Mouse (Mus musculus) right cerebral cortex, postnatal 10 days (tissue): Measurements from ENCODE around the gene Dhrs7c.

ENCODE experiments used
- DNase-seq, 2 experiments: peaks; one replicate each; pipeline ENCODE4 v3.0.0; 2021; ENCODE audit warnings: low spot score in 2 of 2

Gene Dhrs7c

DNA sequence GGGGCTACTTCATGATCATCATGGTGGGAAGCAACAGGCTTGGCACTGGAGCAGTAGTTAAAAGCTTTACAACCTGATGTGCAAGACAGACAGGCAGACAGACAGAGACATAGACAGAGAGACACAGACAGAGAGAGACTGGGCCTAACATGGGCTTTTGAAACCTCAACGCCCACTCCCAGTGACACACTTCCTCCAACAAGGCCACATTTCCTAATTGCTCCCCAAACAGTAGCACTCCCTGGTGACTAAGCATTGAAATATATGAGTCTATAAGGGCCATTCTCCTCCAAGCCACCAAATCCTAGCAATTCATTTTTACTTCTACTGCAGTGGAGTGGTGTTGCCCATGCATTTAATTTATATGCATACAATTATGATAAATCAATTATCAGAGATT lies 41.8 kb downstream of the Dhrs7c start:
- DNase-seq = no peak

DNA sequence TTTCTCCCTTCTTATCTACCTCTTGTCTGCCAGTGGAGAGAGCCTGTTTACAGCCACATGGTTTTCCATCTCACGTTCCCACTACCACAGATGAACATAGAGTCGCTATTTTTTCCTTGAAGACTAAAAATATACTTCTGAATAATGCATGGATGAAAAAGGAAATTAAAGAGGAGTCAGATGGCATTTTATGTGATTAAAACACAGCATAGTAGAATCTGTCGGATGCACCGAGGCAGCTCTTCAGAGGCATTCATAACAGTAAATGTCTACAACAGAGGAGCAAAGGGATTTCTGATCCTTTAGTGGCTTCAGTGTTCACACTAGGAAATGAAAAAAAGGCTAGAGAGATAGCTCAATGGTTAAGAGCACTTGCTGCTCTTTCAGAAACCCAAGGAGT lies 47.2 kb downstream of the Dhrs7c start:
- DNase-seq = no peak

DNA sequence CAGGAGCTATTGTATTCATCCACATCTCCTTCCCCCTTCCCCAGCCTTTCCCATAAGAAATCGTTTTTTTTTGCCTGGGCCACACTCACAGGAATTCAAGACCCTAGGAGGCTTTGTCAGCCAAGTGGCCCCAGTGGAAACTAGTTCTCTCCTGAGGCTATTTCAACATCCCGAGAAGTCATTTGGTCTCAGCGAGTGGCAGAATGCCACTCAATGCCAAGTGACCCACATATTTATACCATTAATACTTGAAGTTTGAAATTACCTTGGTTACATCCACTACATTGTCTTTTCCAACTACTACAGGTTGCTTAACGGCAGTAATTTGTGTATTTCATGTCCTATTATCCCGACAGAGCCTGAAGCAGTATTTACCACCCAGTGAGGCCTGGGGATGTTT lies 53.8 kb downstream of the Dhrs7c start:
- DNase-seq = no peak

DNA sequence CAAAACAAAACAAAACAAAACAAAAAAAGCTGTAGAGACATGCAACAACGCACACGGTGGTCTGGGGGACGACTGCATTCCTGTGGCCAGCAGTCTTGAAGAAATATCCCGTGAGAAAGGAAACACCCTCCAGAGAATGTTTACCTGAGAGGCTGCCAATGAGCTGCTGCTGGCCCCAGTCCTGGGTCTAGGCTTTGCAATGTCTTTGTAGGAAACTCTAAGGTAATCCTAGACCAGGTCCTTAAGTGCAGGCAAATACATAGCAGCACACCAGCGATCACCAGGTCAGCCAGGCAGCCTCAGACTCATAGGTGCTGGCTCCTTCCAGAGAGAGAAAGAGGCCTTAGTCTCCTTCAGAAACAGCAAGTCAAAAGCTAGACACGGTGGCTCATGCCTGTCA lies 56.0 kb downstream of the Dhrs7c start:
- DNase-seq = no peak

DNA sequence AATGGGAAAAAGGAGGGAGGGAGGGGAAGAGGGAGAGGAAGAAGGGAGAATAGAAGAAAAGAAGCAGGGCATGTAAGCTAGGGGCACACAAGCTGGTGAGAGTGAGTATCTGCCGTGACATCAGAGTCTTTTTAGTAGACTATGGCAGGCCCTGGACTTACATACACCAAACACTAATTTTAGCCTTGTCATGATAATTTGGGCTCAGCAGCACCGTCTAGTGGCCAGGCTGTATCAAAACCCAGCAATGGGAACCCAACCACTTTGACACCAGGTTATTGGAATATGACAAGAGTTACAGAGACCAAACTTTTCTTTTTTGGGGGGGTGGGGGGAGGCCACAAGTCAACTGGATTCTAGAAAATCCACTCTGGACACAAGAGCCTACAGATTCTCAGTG lies 57.0 kb downstream of the Dhrs7c start:
- DNase-seq = peak in 1 of 2 experiments; percentile 41

DNA sequence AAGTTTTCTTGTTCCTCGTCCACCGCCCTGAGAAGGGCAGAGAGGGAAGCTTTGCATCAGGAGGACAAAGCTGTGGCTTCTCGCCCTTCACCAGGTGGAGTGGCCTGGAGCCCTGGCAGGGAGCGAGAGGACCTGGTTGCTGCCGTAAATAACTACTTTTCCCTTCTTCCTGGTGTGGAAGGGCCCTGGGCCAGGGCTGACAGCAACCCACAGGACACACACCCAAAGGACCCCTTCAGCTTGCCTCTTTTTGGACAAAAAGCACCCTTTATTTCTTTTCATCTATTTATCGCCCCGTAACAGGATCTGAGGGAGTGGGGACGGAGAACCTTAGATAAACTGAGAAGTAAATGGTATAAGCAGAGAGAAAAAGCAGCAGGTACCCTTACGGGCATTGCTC lies 60.5 kb downstream of the Dhrs7c start:
- DNase-seq = no peak

DNA sequence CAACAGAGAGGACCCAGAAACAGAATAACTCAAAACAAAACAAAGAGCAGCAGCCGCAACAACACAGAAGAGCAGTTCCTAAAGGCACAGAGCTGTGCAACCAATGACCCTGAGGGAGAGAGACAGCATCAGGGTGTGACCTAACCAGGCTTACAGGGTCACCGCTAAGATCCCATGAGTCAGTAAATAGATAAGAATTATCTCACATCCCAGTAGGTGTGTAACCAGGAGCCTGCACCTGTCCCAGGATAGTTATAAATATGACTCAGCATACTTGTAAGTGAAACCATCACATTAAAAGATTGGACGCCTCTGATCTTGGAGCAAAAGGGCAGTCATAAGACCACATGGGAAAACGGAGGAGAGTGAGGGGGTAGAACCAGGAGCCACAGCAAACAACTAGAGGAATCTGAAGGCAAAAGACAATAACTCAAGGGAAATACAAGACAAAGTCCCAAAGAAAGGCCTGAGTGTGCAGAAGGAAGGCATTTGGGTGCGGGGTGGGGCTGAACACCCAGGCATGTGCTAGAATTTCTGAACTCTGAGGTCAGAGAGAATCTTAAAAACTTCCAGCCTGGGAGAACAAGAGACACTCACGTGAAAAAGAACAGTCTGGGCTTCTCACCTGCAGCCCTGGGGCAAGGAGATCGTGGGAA lies 62.9 kb downstream of the Dhrs7c start:
- no peak for DNase-seq

DNA sequence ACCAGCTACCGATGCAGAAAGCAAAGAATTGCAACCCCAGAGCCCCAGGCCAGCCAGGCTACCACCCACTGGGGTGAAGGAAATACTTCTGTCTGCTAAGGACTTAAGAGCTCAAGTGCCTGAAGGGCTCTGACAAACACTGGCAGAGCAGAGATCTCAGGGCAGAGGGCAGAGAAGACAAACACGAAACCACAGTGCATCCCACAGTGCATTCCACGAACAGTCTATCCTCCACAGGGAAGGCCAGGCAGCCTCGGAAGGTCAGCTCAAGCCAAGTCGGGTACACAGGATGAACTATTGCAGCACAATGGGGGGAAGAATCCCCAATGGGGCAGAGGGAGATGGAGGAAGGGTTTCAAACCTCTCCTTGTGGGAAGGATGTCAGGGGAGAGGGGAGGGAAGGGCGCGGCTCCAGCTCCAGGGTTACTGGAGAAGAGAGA lies 63.4 kb downstream of the Dhrs7c start:
- no peak for DNase-seq

DNA sequence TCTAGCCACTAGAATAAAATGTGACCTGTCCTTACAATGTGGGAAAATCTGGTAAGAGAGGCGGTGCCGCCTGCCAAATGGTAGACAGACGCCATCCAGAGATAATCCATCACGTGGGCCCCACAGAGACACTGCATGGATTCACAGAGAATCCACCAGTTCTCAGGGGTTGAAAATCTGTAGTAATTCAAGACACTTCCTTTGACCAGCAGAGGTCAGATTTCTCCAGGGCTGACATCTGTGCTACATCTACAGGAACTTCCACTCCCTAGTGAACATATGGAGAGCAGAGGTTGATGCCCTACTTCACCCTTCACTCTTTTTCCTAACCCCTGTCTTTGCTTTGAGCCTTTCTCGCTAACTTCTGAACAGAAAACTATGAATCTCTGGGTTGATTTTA lies 67.1 kb downstream of the Dhrs7c start:
- no peak for DNase-seq
